Comparison of ENCODE assay signal across 9 mouse cellular contexts in genomic region chr2:120972964-120973363, GRCm38 (mm10). TPM values are rescaled to one million over a fixed set of nuclear protein-coding genes. Genes with fewer than 3 reads are reported as not detected.
DNase-seq lines count a peak whose midpoint lies in the region; ATAC-seq and TF ChIP-seq lines count a peak whose summit lies in the region.
"Had no signal": no experiment of that assay in that cellular context is flagged by ENCODE, and none has a peak within 500 bp of the region (broad histone marks: within the 10 kb centered on the region; RNA-seq: fewer than 3 reads in every experiment).

No protein-coding gene starts in this region.

- peak; percentile 42 for DNase-seq in cerebellum, adult 9-10 months
- no peak for DNase-seq in midbrain, embryonic 11.5 days (ENCODE audit: low spot score, missing footprints)
- no peak for DNase-seq in midbrain, embryonic 10.5 days (ENCODE audit: low spot score)
- DNase-seq in ovary, postnatal 10 days (ENCODE audit: low spot score), result no peak
- no peak for DNase-seq in adipocyte (ENCODE audit: low spot score)

- H3K9ac ChIP-seq in midbrain, embryonic 11.5 days (ENCODE audit: low read length), result no peak overlapping the region
- H3K9ac ChIP-seq in intestine, postnatal 0 days (ENCODE audit: low read depth, low read length), result no peak overlapping the region
- H3K9ac ChIP-seq in liver, embryonic 16.5 days (ENCODE audit: low read depth, low read length), result no peak overlapping the region
- H3K9ac ChIP-seq: hindbrain, embryonic 14.5 days had no signal

- no peak overlapping the region for H3K27ac ChIP-seq in midbrain, embryonic 11.5 days (ENCODE audit: low read depth, low read length)
- no peak overlapping the region for H3K27ac ChIP-seq in midbrain, embryonic 10.5 days (replicated peaks)
- H3K27ac ChIP-seq in intestine, postnatal 0 days (ENCODE audit: low read depth, low read length), result no peak overlapping the region
- H3K27ac ChIP-seq in liver, embryonic 16.5 days (ENCODE audit: low read length), result peak overlapping the region; percentile 38; the same call in 1 of the 2 replicates
- H3K27ac ChIP-seq: hindbrain, embryonic 14.5 days had no signal

- H3K9me3 ChIP-seq in midbrain, embryonic 11.5 days (ENCODE audit: control insufficient read depth, low read length), result no peaks in the 10 kb centered on the region
- H3K9me3 ChIP-seq in midbrain, embryonic 10.5 days (replicated peaks), result no peaks in the 10 kb centered on the region
- no peaks in the 10 kb centered on the region for H3K9me3 ChIP-seq in intestine, postnatal 0 days (ENCODE audit: control insufficient read depth)
- no peaks in the 10 kb centered on the region for H3K9me3 ChIP-seq in liver, embryonic 16.5 days (replicated peaks; ENCODE audit: control insufficient read depth, low read length)

- H3K36me3 ChIP-seq in midbrain, embryonic 11.5 days (ENCODE audit: control insufficient read depth, insufficient read depth, low read length), result no peaks in the 10 kb centered on the region
- H3K36me3 ChIP-seq in midbrain, embryonic 10.5 days, result no peaks in the 10 kb centered on the region
- no peaks in the 10 kb centered on the region for H3K36me3 ChIP-seq in intestine, postnatal 0 days (ENCODE audit: control insufficient read depth, insufficient read depth)
- no peaks in the 10 kb centered on the region for H3K36me3 ChIP-seq in liver, embryonic 16.5 days (ENCODE audit: control insufficient read depth, insufficient read depth)

- H3K27me3 ChIP-seq in midbrain, embryonic 11.5 days (ENCODE audit: control insufficient read depth, insufficient read depth, low read length), result no peaks in the 10 kb centered on the region
- H3K27me3 ChIP-seq in midbrain, embryonic 10.5 days (ENCODE audit: low read depth, poor library complexity, severe bottlenecking), result peaks cover 14% of the 10 kb centered on the region
- no peaks in the 10 kb centered on the region for H3K27me3 ChIP-seq in intestine, postnatal 0 days (replicated peaks; ENCODE audit: control insufficient read depth, insufficient read depth, low read length)
- H3K27me3 ChIP-seq in liver, embryonic 16.5 days (ENCODE audit: control insufficient read depth, insufficient read depth, low read depth, low read length), result no peaks in the 10 kb centered on the region

- TF ChIP-seq CTCF in intestine, postnatal 0 days (IDR thresholded peaks at IDR 0.05; ENCODE audit: low read depth), result peak; percentile 43

- peaks cover 4% of the 10 kb centered on the region; the same call in 1 of the 2 replicates for H3K4me1 ChIP-seq in midbrain, embryonic 11.5 days (ENCODE audit: control insufficient read depth, insufficient read depth, low read length)
- peaks cover 44% of the 10 kb centered on the region for H3K4me1 ChIP-seq in midbrain, embryonic 10.5 days
- 0 out of 2 replicates have a peak, but pooled peaks cover 6% of the 10 kb centered on the region for H3K4me1 ChIP-seq in intestine, postnatal 0 days (replicated peaks; ENCODE audit: control insufficient read depth, insufficient read depth, low read length)
- peaks cover 35% of the 10 kb centered on the region for H3K4me1 ChIP-seq in liver, embryonic 16.5 days (ENCODE audit: control insufficient read depth, low read depth, low read length)

- H3K4me2 ChIP-seq in midbrain, embryonic 11.5 days, result 0 out of 2 replicates have a peak overlapping the region, but pooled peaks have one; percentile 3
- peak overlapping the region; percentile 40 for H3K4me2 ChIP-seq in intestine, postnatal 0 days (replicated peaks; ENCODE audit: low read depth)
- H3K4me2 ChIP-seq in liver, embryonic 16.5 days (ENCODE audit: low read depth, low read length), result peak overlapping the region; percentile 61
- H3K4me2 ChIP-seq: hindbrain, embryonic 14.5 days had no signal

- 19% methylated on average over 5 of the region's 5 CpGs for WGBS in midbrain, embryonic 11.5 days
- WGBS in midbrain, embryonic 10.5 days, result 22% methylated on average over 5 of the region's 5 CpGs
- 17% methylated on average over 5 of the region's 5 CpGs for WGBS in intestine, postnatal 0 days
- 20% methylated on average over 5 of the region's 5 CpGs for WGBS in liver, embryonic 16.5 days (ENCODE audit: insufficient replicate concordance)

- ATAC-seq in cerebellum, adult (ENCODE audit: insufficient number of reproducible peaks, low FRiP score, low TSS enrichment), result no peak
- ATAC-seq in midbrain, embryonic 11.5 days (ENCODE audit: low FRiP score), result no peak
- no peak for ATAC-seq in intestine, postnatal 0 days
- ATAC-seq in liver, embryonic 16.5 days (ENCODE audit: low read depth), result no peak

- no peak overlapping the region for H3K4me3 ChIP-seq in midbrain, embryonic 11.5 days (ENCODE audit: low read depth, low read length)
- H3K4me3 ChIP-seq in midbrain, embryonic 10.5 days, result no peak overlapping the region
- H3K4me3 ChIP-seq in intestine, postnatal 0 days (ENCODE audit: low read depth, low read length), result no peak overlapping the region
- H3K4me3 ChIP-seq in liver, embryonic 16.5 days (ENCODE audit: low read depth, low read length), result peak overlapping the region; percentile 40

RNA-seq across cellular contexts. Expression of gene Ubr1, which starts 2.4 kb away (rescaled TPM):
- polyA plus RNA-seq in midbrain, embryonic 11.5 days (2014; fragmentation: Nextera tagmentation; extraction: Ambion mirVana), result 21.0 and 21.7 TPM in 2 replicates
- 23.2 and 28.7 TPM in 2 replicates for polyA plus RNA-seq in midbrain, embryonic 10.5 days (2016; fragmentation: Nextera tagmentation; extraction: Ambion mirVana)
- 6.5 and 7.1 TPM in 2 replicates for polyA plus RNA-seq in intestine, postnatal 0 days (2015; fragmentation: Nextera tagmentation; extraction: Ambion mirVana)
- 10.8 and 11.1 TPM in 2 replicates for polyA plus RNA-seq in liver, embryonic 16.5 days (2015; fragmentation: Nextera tagmentation; extraction: Ambion mirVana)

RNA-seq across cellular contexts. Expression of gene Tmem62, which starts 3.9 kb away (rescaled TPM):
- 6.2 and 7.0 TPM in 2 replicates for polyA plus RNA-seq in midbrain, embryonic 11.5 days (2014; fragmentation: Nextera tagmentation; extraction: Ambion mirVana)
- polyA plus RNA-seq in midbrain, embryonic 10.5 days (2016; fragmentation: Nextera tagmentation; extraction: Ambion mirVana), result 3.3 and 5.4 TPM in 2 replicates
- polyA plus RNA-seq in intestine, postnatal 0 days (2015; fragmentation: Nextera tagmentation; extraction: Ambion mirVana), result 13.7 and 14.8 TPM in 2 replicates
- polyA plus RNA-seq in liver, embryonic 16.5 days (2015; fragmentation: Nextera tagmentation; extraction: Ambion mirVana), result 2.2 and 2.4 TPM in 2 replicates

RNA-seq across cellular contexts. Expression of gene Ccndbp1, which starts 35.2 kb away (rescaled TPM):
- 51.6 and 52.7 TPM in 2 replicates for polyA plus RNA-seq in midbrain, embryonic 11.5 days (2014; fragmentation: Nextera tagmentation; extraction: Ambion mirVana)
- 34.4 and 44.9 TPM in 2 replicates for polyA plus RNA-seq in midbrain, embryonic 10.5 days (2016; fragmentation: Nextera tagmentation; extraction: Ambion mirVana)
- polyA plus RNA-seq in intestine, postnatal 0 days (2015; fragmentation: Nextera tagmentation; extraction: Ambion mirVana), result 40.5 and 42.0 TPM in 2 replicates
- 54.4 and 55.3 TPM in 2 replicates for polyA plus RNA-seq in liver, embryonic 16.5 days (2015; fragmentation: Nextera tagmentation; extraction: Ambion mirVana)

Comparison
In these comparisons a context has a peak if more than half of its experiments do, and no peak if none do; other contexts are left out.
1. H3K4me2 ChIP-seq: peak in every context shown above with its lines; median percentile 61 in liver, embryonic 16.5 days; 40 in intestine, postnatal 0 days; 3 in midbrain, embryonic 11.5 days.